Mouse (Mus musculus): Measurements from ENCODE around the gene Nup160. TPM values are rescaled to one million over a fixed set of nuclear protein-coding genes. Genes with fewer than 3 reads are reported as not detected.

The Nup160 gene
- total and polyA plus RNA-seq, 2 experiments from 2014 or later, result 8.3 to 13.4 TPM

DNA sequence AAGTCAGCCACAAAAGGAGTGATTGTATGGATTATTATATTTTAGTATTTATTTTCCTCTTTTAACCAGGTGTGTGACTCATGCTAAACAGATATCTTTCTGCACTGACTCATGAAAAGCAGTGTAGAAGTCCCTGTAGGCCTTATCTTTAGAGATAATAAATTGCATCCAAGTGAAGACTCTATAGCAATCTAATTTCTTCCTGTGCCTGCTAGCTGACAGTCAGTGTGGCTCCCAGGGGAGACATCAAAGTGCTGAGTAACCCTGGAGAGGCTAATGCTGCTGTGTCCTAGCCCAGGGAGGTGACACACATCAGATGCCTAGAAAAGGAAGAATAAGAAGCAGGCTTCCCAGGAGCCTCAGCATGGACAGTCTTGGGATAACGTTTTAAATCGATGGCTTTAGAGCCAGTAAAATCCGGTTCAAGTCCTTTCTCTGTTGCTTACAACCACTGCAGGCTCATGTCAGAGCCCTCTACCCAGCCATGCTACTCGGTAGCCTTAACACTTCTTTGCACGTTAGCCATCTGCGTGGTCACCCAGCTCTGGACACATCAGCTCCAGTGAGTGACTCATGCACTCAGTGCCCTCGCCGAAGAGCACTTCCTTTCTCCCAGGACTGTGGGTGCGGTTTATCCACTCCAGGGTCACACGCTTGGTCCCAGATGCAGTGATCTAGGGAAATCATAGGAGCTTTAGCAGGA is 35.9 kb upstream of the Nup160 start:
- Histone ChIP-seq H3K4me2 (ENCODE audit: low read depth, low read length) (no peak overlapping the region), H3K36me3 (replicated peaks; ENCODE audit: control insufficient read depth, insufficient read depth, low read length) (no peaks in the 10 kb centered on the region), H3K4me3 (ENCODE audit: low read depth, low read length) (no peak overlapping the region), H3K27ac (ENCODE audit: low read depth) (no peak overlapping the region), H3K9ac (replicated peaks; ENCODE audit: low read depth, low read length) (no peak overlapping the region), H3K9me3 (replicated peaks; ENCODE audit: control insufficient read depth, low read length) (no peaks in the 10 kb centered on the region), H3K27me3 (ENCODE audit: control insufficient read depth, insufficient read depth, low read length) (no peaks in the 10 kb centered on the region), H3K4me1 (ENCODE audit: control insufficient read depth, insufficient read depth) (peaks cover 6% of the 10 kb centered on the region; the same call in 1 of the 2 replicates)
- ATAC-seq (ENCODE audit: insufficient read depth, low read depth), result no peak
- 54% methylated on average over 10 of the region's 10 CpGs for WGBS
- no peak for TF ChIP-seq CTCF (IDR thresholded peaks at IDR 0.05; ENCODE audit: low read depth)
- TF ChIP-seq EP300 (IDR thresholded peaks at IDR 0.05; ENCODE audit: low read depth), result no peak
- DNase-seq (ENCODE audit: low spot score), result no peak

DNA sequence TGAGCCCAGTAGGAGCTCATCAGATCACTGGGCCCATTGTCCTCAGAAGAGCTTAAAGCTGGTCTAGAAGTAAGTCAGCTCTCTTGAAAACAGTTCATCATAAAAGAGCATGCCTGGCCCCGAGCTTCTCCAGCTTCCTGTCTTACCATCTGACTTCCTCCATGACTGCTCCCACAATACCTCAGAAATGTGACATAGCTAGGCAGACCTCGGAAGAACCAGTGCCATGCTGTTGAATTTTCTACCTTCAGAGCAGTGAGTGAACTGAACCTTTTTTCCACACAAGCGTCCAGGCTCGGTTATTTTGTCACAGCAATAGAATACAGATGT is 35.3 kb upstream of the Nup160 start:
- H3K4me3 ChIP-seq (ENCODE audit: low read depth, low read length), result no peak overlapping the region
- H3K4me1 ChIP-seq (ENCODE audit: control insufficient read depth, insufficient read depth), result peaks cover 6% of the 10 kb centered on the region; the same call in 1 of the 2 replicates
- H3K4me2 ChIP-seq (ENCODE audit: low read depth, low read length), result no peak overlapping the region
- DNase-seq (ENCODE audit: low spot score) (no peak), ATAC-seq (ENCODE audit: insufficient read depth, low read depth) (no peak)
- H3K9me3 ChIP-seq (replicated peaks; ENCODE audit: control insufficient read depth, low read length), result no peaks in the 10 kb centered on the region
- H3K27me3 ChIP-seq (ENCODE audit: control insufficient read depth, insufficient read depth, low read length), result no peaks in the 10 kb centered on the region
- H3K9ac ChIP-seq (replicated peaks; ENCODE audit: low read depth, low read length), result no peak overlapping the region
- H3K36me3 ChIP-seq (replicated peaks; ENCODE audit: control insufficient read depth, insufficient read depth, low read length), result no peaks in the 10 kb centered on the region
- 82% methylated on average over 4 of the region's 4 CpGs for WGBS
- TF ChIP-seq EP300 (IDR thresholded peaks at IDR 0.05; ENCODE audit: low read depth) (no peak), CTCF (IDR thresholded peaks at IDR 0.05; ENCODE audit: low read depth) (no peak)
- H3K27ac ChIP-seq (ENCODE audit: low read depth), result no peak overlapping the region

DNA sequence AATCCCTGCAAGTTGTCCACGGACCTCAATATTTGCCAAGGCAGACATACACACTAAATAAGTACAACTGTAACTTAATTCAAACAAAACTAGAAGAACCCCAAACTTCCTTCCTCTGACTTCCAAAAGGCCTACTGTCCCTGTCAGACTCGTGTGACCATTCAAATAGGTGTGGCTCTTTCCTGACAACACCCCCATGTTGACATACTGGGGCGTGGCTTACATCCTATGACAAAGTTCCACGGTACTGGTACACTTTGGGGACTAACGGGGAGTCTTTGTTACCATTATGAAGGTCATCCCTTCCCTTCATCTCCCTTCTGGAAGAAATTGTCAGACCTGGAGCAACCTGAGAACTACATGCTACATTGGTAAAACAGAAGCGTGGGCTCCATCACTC is 29.9 kb upstream of the Nup160 start:
- no peak overlapping the region for H3K4me2 ChIP-seq (ENCODE audit: low read depth, low read length)
- no peaks in the 10 kb centered on the region for H3K27me3 ChIP-seq (ENCODE audit: control insufficient read depth, insufficient read depth, low read length)
- no peak overlapping the region for H3K9ac ChIP-seq (replicated peaks; ENCODE audit: low read depth, low read length)
- H3K36me3 ChIP-seq (replicated peaks; ENCODE audit: control insufficient read depth, insufficient read depth, low read length), result no peaks in the 10 kb centered on the region
- ATAC-seq (ENCODE audit: insufficient read depth, low read depth) (no peak), DNase-seq (ENCODE audit: low spot score) (no peak)
- TF ChIP-seq CTCF (IDR thresholded peaks at IDR 0.05; ENCODE audit: low read depth) (no peak), EP300 (IDR thresholded peaks at IDR 0.05; ENCODE audit: low read depth) (no peak)
- no peak overlapping the region for H3K4me3 ChIP-seq (ENCODE audit: low read depth, low read length)
- H3K9me3 ChIP-seq (replicated peaks; ENCODE audit: control insufficient read depth, low read length), result no peaks in the 10 kb centered on the region
- no peak overlapping the region for H3K27ac ChIP-seq (ENCODE audit: low read depth)
- WGBS, result 63% methylated on average over 6 of the region's 6 CpGs
- no peaks in the 10 kb centered on the region for H3K4me1 ChIP-seq (ENCODE audit: control insufficient read depth, insufficient read depth)

DNA sequence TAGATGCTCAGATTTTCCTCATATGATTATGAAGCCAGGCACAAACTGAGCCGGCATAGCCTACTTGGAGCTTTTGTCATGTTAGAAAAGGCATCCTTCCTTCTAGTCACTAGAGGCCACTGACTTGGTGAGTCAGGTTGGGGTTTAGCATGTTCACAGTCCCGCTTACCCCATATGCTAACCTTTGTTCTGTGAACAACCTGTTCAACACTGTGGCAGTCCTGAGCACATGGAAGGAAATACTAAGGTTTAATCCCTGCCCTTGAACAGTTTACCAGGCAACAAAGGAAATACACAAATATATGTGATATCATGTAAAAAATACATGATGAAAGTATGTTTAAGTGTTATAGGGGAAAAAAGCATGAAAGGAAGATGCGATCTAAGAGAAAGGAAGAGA is 27.6 kb upstream of the Nup160 start:
- TF ChIP-seq CTCF (IDR thresholded peaks at IDR 0.05; ENCODE audit: low read depth) (no peak), EP300 (IDR thresholded peaks at IDR 0.05; ENCODE audit: low read depth) (no peak)
- Histone ChIP-seq H3K4me1 (ENCODE audit: control insufficient read depth, insufficient read depth) (no peaks in the 10 kb centered on the region), H3K9me3 (replicated peaks; ENCODE audit: control insufficient read depth, low read length) (no peaks in the 10 kb centered on the region), H3K36me3 (replicated peaks; ENCODE audit: control insufficient read depth, insufficient read depth, low read length) (no peaks in the 10 kb centered on the region), H3K4me3 (ENCODE audit: low read depth, low read length) (no peak overlapping the region), H3K9ac (replicated peaks; ENCODE audit: low read depth, low read length) (no peak overlapping the region), H3K27ac (ENCODE audit: low read depth) (no peak overlapping the region), H3K4me2 (ENCODE audit: low read depth, low read length) (no peak overlapping the region), H3K27me3 (ENCODE audit: control insufficient read depth, insufficient read depth, low read length) (no peaks in the 10 kb centered on the region)
- 85% methylated on average over 3 of the region's 3 CpGs for WGBS
- no peak for DNase-seq (ENCODE audit: low spot score)
- no peak for ATAC-seq (ENCODE audit: insufficient read depth, low read depth)

DNA sequence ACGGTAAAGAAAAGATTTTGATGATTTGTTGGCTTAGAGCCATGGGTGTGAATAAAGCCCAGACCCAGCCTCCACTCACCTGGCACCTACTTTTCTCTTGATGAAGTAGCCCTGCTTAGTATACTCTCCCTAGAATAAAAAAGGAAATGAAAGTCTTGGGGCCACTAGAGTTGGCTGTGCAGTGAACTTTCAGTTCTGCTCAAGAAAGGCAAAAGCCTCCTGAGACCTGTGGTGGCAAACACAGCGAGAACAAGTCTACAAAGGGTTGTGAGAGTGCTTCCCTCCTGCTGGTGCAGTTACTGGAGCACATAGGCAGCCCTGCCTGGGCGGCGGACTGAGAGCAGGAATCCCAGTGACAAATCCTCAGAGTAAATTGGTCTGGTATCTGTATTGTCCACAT is 27.1 kb upstream of the Nup160 start:
- ATAC-seq (ENCODE audit: insufficient read depth, low read depth) (no peak), DNase-seq (ENCODE audit: low spot score) (no peak)
- Histone ChIP-seq H3K27ac (ENCODE audit: low read depth) (no peak overlapping the region), H3K27me3 (ENCODE audit: control insufficient read depth, insufficient read depth, low read length) (no peaks in the 10 kb centered on the region), H3K9me3 (replicated peaks; ENCODE audit: control insufficient read depth, low read length) (no peaks in the 10 kb centered on the region), H3K4me1 (ENCODE audit: control insufficient read depth, insufficient read depth) (no peaks in the 10 kb centered on the region), H3K4me2 (ENCODE audit: low read depth, low read length) (no peak overlapping the region), H3K9ac (replicated peaks; ENCODE audit: low read depth, low read length) (no peak overlapping the region), H3K4me3 (ENCODE audit: low read depth, low read length) (no peak overlapping the region), H3K36me3 (replicated peaks; ENCODE audit: control insufficient read depth, insufficient read depth, low read length) (no peaks in the 10 kb centered on the region)
- WGBS, result 60% methylated on average over 4 of the region's 4 CpGs
- no peak for TF ChIP-seq CTCF (IDR thresholded peaks at IDR 0.05; ENCODE audit: low read depth)
- TF ChIP-seq EP300 (IDR thresholded peaks at IDR 0.05; ENCODE audit: low read depth), result no peak

DNA sequence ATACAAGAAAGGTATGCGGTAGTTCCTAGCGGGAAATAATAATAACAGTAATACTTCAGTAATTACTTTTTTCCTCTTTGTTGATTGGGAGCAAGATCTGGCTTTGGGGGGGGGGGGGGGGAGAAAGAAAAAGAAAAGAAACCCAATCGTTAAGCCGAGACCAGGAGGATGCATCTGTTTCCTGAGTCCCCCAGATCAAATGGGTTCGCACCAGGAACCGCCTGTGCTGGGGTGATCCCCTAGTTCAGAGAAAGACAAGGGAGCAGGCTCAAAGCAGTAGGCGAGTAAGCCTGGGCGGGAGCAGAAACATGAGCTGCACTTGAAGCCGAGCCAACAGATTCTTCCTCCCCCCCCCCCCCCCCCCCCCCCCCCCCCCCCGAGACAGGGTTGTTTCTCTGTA is 24.9 kb upstream of the Nup160 start:
- H3K4me2 ChIP-seq (ENCODE audit: low read depth, low read length), result no peak overlapping the region
- H3K9me3 ChIP-seq (replicated peaks; ENCODE audit: control insufficient read depth, low read length), result no peaks in the 10 kb centered on the region
- no peak overlapping the region for H3K9ac ChIP-seq (replicated peaks; ENCODE audit: low read depth, low read length)
- DNase-seq (ENCODE audit: low spot score) (peak; percentile 54), ATAC-seq (ENCODE audit: insufficient read depth, low read depth) (peak; percentile 81)
- no peaks in the 10 kb centered on the region for H3K36me3 ChIP-seq (replicated peaks; ENCODE audit: control insufficient read depth, insufficient read depth, low read length)
- WGBS, result 63% methylated on average over 9 of the region's 10 CpGs
- no peak overlapping the region for H3K27ac ChIP-seq (ENCODE audit: low read depth)
- no peaks in the 10 kb centered on the region for H3K4me1 ChIP-seq (ENCODE audit: control insufficient read depth, insufficient read depth)
- no peaks in the 10 kb centered on the region for H3K27me3 ChIP-seq (ENCODE audit: control insufficient read depth, insufficient read depth, low read length)
- TF ChIP-seq CTCF (IDR thresholded peaks at IDR 0.05; ENCODE audit: low read depth), result no peak
- TF ChIP-seq EP300 (IDR thresholded peaks at IDR 0.05; ENCODE audit: low read depth), result no peak
- H3K4me3 ChIP-seq (ENCODE audit: low read depth, low read length), result no peak overlapping the region
